Mouse (Mus musculus) adrenal gland, postnatal 10 days (tissue): ENCODE data around the gene Npepps. TPM values are rescaled to one million over a fixed set of nuclear protein-coding genes. Genes with fewer than 3 reads are reported as not detected.
"Not testable (repeated sequence)": the region's sequence is repeated elsewhere in the genome, so short reads cannot be mapped to it uniquely, and the experiment has no call there.

ENCODE experiments used
- DNase-seq: peaks from one replicate; pipeline ENCODE4 v3.0.0; 2021; ENCODE audit warnings: mixed read lengths
- long read RNA-seq, 2 experiments: library from polyadenylated mRNA; stranded (forward); transcript quantifications; one replicate each; pipeline ENCODE4 v2.0.0; 2021
- total RNA-seq, 2 experiments: library from RNA; stranded (reverse); gene quantifications; 2 replicates each; pipeline ENCODE4 v1.2.3; 2021

Gene Npepps
- 10 to 100 TPM; 63.2 to 68.3 TPM for total RNA-seq
- long read RNA-seq, experiment 1, full-length matches to known transcripts, result 25 of 41 reads
- long read RNA-seq, experiment 1, partial matches to known transcripts, result 6 of 41 reads
- long read RNA-seq, experiment 1, other reads (novel, unspliced or antisense), result 10 of 41 reads
- long read RNA-seq, experiment 2, full-length matches to known transcripts, result 7 of 15 reads
- long read RNA-seq, experiment 2, partial matches to known transcripts, result 2 of 15 reads
- long read RNA-seq, experiment 2, other reads (novel, unspliced or antisense), result 6 of 15 reads

GRCm38 (mm10) chr11:97280216-97280861 lies at the start of gene Npepps:
Gene Npepps, minus strand, starts transcription at chr11:97280638.
- peak; percentile 89 for DNase-seq

GRCm38 (mm10) chr11:97328148-97328547 lies 47.7 kb upstream of the Npepps start:
- DNase-seq, result peak; percentile 78

- no peak for DNase-seq
Observed at GRCm38 (mm10) chr11:97325224-97325623, 44.8 kb upstream of the Npepps start.

- not testable (repeated sequence) for DNase-seq
Observed at GRCm38 (mm10) chr11:97321894-97322600, 41.6 kb upstream of the Npepps start.

- no peak for DNase-seq
Observed at GRCm38 (mm10) chr11:97321197-97321596, 40.8 kb upstream of the Npepps start.

- peak; percentile 99 for DNase-seq
Observed at GRCm38 (mm10) chr11:97315504-97316503, 35.4 kb upstream of the Npepps start, which contains the start of gene Mrpl45. Gene Mrpl45, plus strand, starts transcription at chr11:97315716.

GRCm38 (mm10) chr11:97314751-97315503 lies 34.5 kb upstream of the Npepps start:
- DNase-seq, result no peak

- no peak for DNase-seq
Observed at GRCm38 (mm10) chr11:97314110-97314509, 33.7 kb upstream of the Npepps start.

GRCm38 (mm10) chr11:97312871-97313270 lies 32.4 kb upstream of the Npepps start:
- DNase-seq, result not testable (repeated sequence)

- DNase-seq, result peak; percentile 39
Observed at GRCm38 (mm10) chr11:97310895-97311631, 30.6 kb upstream of the Npepps start.

GRCm38 (mm10) chr11:97309911-97310571 lies 29.6 kb upstream of the Npepps start:
- peak; percentile 77 for DNase-seq

- peak; percentile 90 for DNase-seq
Observed at GRCm38 (mm10) chr11:97309451-97309836, 29.0 kb upstream of the Npepps start.

GRCm38 (mm10) chr11:97308806-97309450 lies 28.5 kb upstream of the Npepps start:
- DNase-seq, result no peak

- DNase-seq, result no peak
Observed at GRCm38 (mm10) chr11:97307294-97308069, 27.0 kb upstream of the Npepps start.

GRCm38 (mm10) chr11:97304631-97305030 lies 24.2 kb upstream of the Npepps start:
- DNase-seq, result no peak

GRCm38 (mm10) chr11:97302231-97302781 lies 21.9 kb upstream of the Npepps start:
- peak; percentile 68 for DNase-seq

GRCm38 (mm10) chr11:97301406-97301805 lies 21.0 kb upstream of the Npepps start:
- no peak for DNase-seq

- no peak for DNase-seq
Observed at GRCm38 (mm10) chr11:97299939-97300338, 19.5 kb upstream of the Npepps start.
